Mouse (Mus musculus) olfactory bulb, adult 2 months (tissue): ENCODE results near the gene Pacrg.

Experiments used
- CTCF ChIP-seq: fragments of 200-500 bp; IDR thresholded peaks from 2 replicates; pipeline ENCODE4 v1.5.1; 2012; ENCODE audit warnings: low read depth, mild to moderate bottlenecking, low read length, moderate library complexity; ENCODE audit not compliant: insufficient read depth
- POLR2A ChIP-seq: fragments of 200-500 bp; IDR thresholded peaks from 2 replicates; pipeline ENCODE4 v1.6.1; 2012; ENCODE audit warnings: mild to moderate bottlenecking, low read depth, low read length, moderate library complexity; ENCODE audit not compliant: insufficient read depth

GRCm38 (mm10) chr17:10549825-10550224, 290.3 kb downstream of the Pacrg start:
- TF ChIP-seq CTCF = no peak
- TF ChIP-seq POLR2A = no peak
